Mouse (Mus musculus): ENCODE measurements around the gene Dkk2. TPM values are rescaled to one million over a fixed set of nuclear protein-coding genes. Genes with fewer than 3 reads are reported as not detected.

The Dkk2 gene
- polyA plus RNA-seq, 1 experiment = 0.03 TPM

- no peaks in the 10 kb centered on the region for H3K4me1 ChIP-seq
- H3K9me3 ChIP-seq = peaks cover 3% of the 10 kb centered on the region; the same call in 1 of the 2 replicates
- H3K4me3 ChIP-seq (replicated peaks) = peak overlapping the region; percentile 35
- H3K27me3 ChIP-seq (replicated peaks) = no peaks in the 10 kb centered on the region
- no peak for TF ChIP-seq FLI1 (IDR thresholded peaks at IDR 0.05; ENCODE audit: low read length)
- no peak for TF ChIP-seq GATA1 (IDR thresholded peaks at IDR 0.05; ENCODE audit: borderline replicate concordance, low read length)
- H3K36me3 ChIP-seq (replicated peaks; ENCODE audit: low read length) = no peaks in the 10 kb centered on the region
Observed at GRCm38 (mm10) chr3:132149446-132150025, 64.4 kb downstream of the Dkk2 start.

- Histone ChIP-seq H3K4me3 (replicated peaks) (no peak overlapping the region), H3K4me1 (no peaks in the 10 kb centered on the region), H3K36me3 (replicated peaks; ENCODE audit: low read length) (no peaks in the 10 kb centered on the region), H3K27me3 (replicated peaks) (no peaks in the 10 kb centered on the region), H3K9me3 (0 out of 2 replicates have a peak, but pooled peaks cover 3% of the 10 kb centered on the region)
- no peak for TF ChIP-seq FLI1 (IDR thresholded peaks at IDR 0.05; ENCODE audit: low read length)
- TF ChIP-seq GATA1 (IDR thresholded peaks at IDR 0.05; ENCODE audit: borderline replicate concordance, low read length) = no peak
Observed at GRCm38 (mm10) chr3:132158817-132159216, 73.7 kb downstream of the Dkk2 start.

GRCm38 (mm10) chr3:132168911-132169310, 83.8 kb downstream of the Dkk2 start:
- no peak for TF ChIP-seq GATA1 (IDR thresholded peaks at IDR 0.05; ENCODE audit: borderline replicate concordance, low read length)
- TF ChIP-seq FLI1 (IDR thresholded peaks at IDR 0.05; ENCODE audit: low read length) = no peak
- H3K4me3 ChIP-seq (replicated peaks) = no peak overlapping the region
- no peaks in the 10 kb centered on the region for H3K4me1 ChIP-seq
- H3K27me3 ChIP-seq (replicated peaks) = no peaks in the 10 kb centered on the region
- no peaks in the 10 kb centered on the region for H3K36me3 ChIP-seq (replicated peaks; ENCODE audit: low read length)
- no peaks in the 10 kb centered on the region; the same call in 1 of the 2 replicates for H3K9me3 ChIP-seq

- no peak overlapping the region for H3K4me3 ChIP-seq (replicated peaks)
- no peak for TF ChIP-seq GATA1 (IDR thresholded peaks at IDR 0.05; ENCODE audit: borderline replicate concordance, low read length)
- no peak for TF ChIP-seq FLI1 (IDR thresholded peaks at IDR 0.05; ENCODE audit: low read length)
- H3K27me3 ChIP-seq (replicated peaks) = no peaks in the 10 kb centered on the region
- H3K4me1 ChIP-seq = no peaks in the 10 kb centered on the region
- H3K36me3 ChIP-seq (replicated peaks; ENCODE audit: low read length) = no peaks in the 10 kb centered on the region
- peaks cover 13% of the 10 kb centered on the region; the same call in 1 of the 2 replicates for H3K9me3 ChIP-seq
Observed at GRCm38 (mm10) chr3:132186888-132187552, 101.9 kb downstream of the Dkk2 start.

GRCm38 (mm10) chr3:132201950-132202349, 116.9 kb downstream of the Dkk2 start:
- H3K36me3 ChIP-seq (replicated peaks; ENCODE audit: low read length) = no peaks in the 10 kb centered on the region
- no peaks in the 10 kb centered on the region for H3K4me1 ChIP-seq
- TF ChIP-seq FLI1 (IDR thresholded peaks at IDR 0.05; ENCODE audit: low read length) = no peak
- TF ChIP-seq GATA1 (IDR thresholded peaks at IDR 0.05; ENCODE audit: borderline replicate concordance, low read length) = no peak
- H3K9me3 ChIP-seq = no peaks in the 10 kb centered on the region
- no peak overlapping the region for H3K4me3 ChIP-seq (replicated peaks)
- H3K27me3 ChIP-seq (replicated peaks) = no peaks in the 10 kb centered on the region

- Histone ChIP-seq H3K27me3 (replicated peaks) (no peaks in the 10 kb centered on the region), H3K4me3 (replicated peaks) (no peak overlapping the region), H3K9me3 (no peaks in the 10 kb centered on the region), H3K36me3 (replicated peaks; ENCODE audit: low read length) (no peaks in the 10 kb centered on the region), H3K4me1 (no peaks in the 10 kb centered on the region)
- TF ChIP-seq GATA1 (IDR thresholded peaks at IDR 0.05; ENCODE audit: borderline replicate concordance, low read length) (no peak), FLI1 (IDR thresholded peaks at IDR 0.05; ENCODE audit: low read length) (no peak)
Observed at GRCm38 (mm10) chr3:132202665-132203064, 117.6 kb downstream of the Dkk2 start.

GRCm38 (mm10) chr3:132207469-132207868, 122.4 kb downstream of the Dkk2 start:
- no peaks in the 10 kb centered on the region for H3K27me3 ChIP-seq (replicated peaks)
- no peaks in the 10 kb centered on the region for H3K9me3 ChIP-seq
- no peak overlapping the region for H3K4me3 ChIP-seq (replicated peaks)
- H3K36me3 ChIP-seq (replicated peaks; ENCODE audit: low read length) = no peaks in the 10 kb centered on the region
- no peaks in the 10 kb centered on the region for H3K4me1 ChIP-seq
- TF ChIP-seq GATA1 (IDR thresholded peaks at IDR 0.05; ENCODE audit: borderline replicate concordance, low read length) (no peak), FLI1 (IDR thresholded peaks at IDR 0.05; ENCODE audit: low read length) (no peak)

- Histone ChIP-seq H3K27me3 (replicated peaks) (no peaks in the 10 kb centered on the region), H3K9me3 (peaks cover 3% of the 10 kb centered on the region; the same call in 1 of the 2 replicates), H3K36me3 (replicated peaks; ENCODE audit: low read length) (no peaks in the 10 kb centered on the region), H3K4me1 (no peaks in the 10 kb centered on the region), H3K4me3 (replicated peaks) (no peak overlapping the region)
- no peak for TF ChIP-seq GATA1 (IDR thresholded peaks at IDR 0.05; ENCODE audit: borderline replicate concordance, low read length)
- TF ChIP-seq FLI1 (IDR thresholded peaks at IDR 0.05; ENCODE audit: low read length) = no peak
Observed at GRCm38 (mm10) chr3:132211260-132211659, 126.2 kb downstream of the Dkk2 start.

GRCm38 (mm10) chr3:132219977-132220487, 134.9 kb downstream of the Dkk2 start:
- peaks cover 5% of the 10 kb centered on the region; the same call in 1 of the 2 replicates for H3K9me3 ChIP-seq
- no peaks in the 10 kb centered on the region for H3K4me1 ChIP-seq
- H3K36me3 ChIP-seq (replicated peaks; ENCODE audit: low read length) = no peaks in the 10 kb centered on the region
- no peak for TF ChIP-seq GATA1 (IDR thresholded peaks at IDR 0.05; ENCODE audit: borderline replicate concordance, low read length)
- TF ChIP-seq FLI1 (IDR thresholded peaks at IDR 0.05; ENCODE audit: low read length) = no peak
- no peak overlapping the region for H3K4me3 ChIP-seq (replicated peaks)
- no peaks in the 10 kb centered on the region for H3K27me3 ChIP-seq (replicated peaks)

- no peaks in the 10 kb centered on the region for H3K27me3 ChIP-seq (replicated peaks)
- no peaks in the 10 kb centered on the region for H3K9me3 ChIP-seq
- H3K36me3 ChIP-seq (replicated peaks; ENCODE audit: low read length) = no peaks in the 10 kb centered on the region
- no peak overlapping the region for H3K4me3 ChIP-seq (replicated peaks)
- no peak for TF ChIP-seq FLI1 (IDR thresholded peaks at IDR 0.05; ENCODE audit: low read length)
- no peak for TF ChIP-seq GATA1 (IDR thresholded peaks at IDR 0.05; ENCODE audit: borderline replicate concordance, low read length)
- peaks cover 3% of the 10 kb centered on the region; the same call in 1 of the 2 replicates for H3K4me1 ChIP-seq
Observed at GRCm38 (mm10) chr3:132227622-132228021, 142.5 kb downstream of the Dkk2 start.

Data from megakaryocyte, embryonic 14.5 days (primary cell).